Mouse (Mus musculus) small intestine, adult 2 months (tissue): ENCODE measurements around the gene Ptcd2.
"Not testable (repeated sequence)": the region's sequence is repeated elsewhere in the genome, so short reads cannot be mapped to it uniquely, and the experiment has no call there.

Experiments used
- CTCF ChIP-seq: fragments of 200-500 bp; IDR thresholded peaks from 2 replicates; pipeline ENCODE4 v1.5.1; 2012; ENCODE audit warnings: low read depth, mild to moderate bottlenecking, control low read depth, inconsistent platforms, low read length, moderate library complexity, mixed read lengths; ENCODE audit not compliant: insufficient replicate concordance, insufficient read length; ENCODE audit errors: extremely low read depth
- POLR2A ChIP-seq: fragments of 200-500 bp; IDR thresholded peaks from 2 replicates; pipeline ENCODE4 v1.6.1; 2012; ENCODE audit warnings: low read depth, mild to moderate bottlenecking, control low read depth, inconsistent platforms, low read length, moderate library complexity

GRCm38 (mm10) chr13:99324337-99324685 is 20.2 kb downstream of the Ptcd2 start:
- not testable (repeated sequence) for TF ChIP-seq CTCF, POLR2A
